Mouse (Mus musculus): ENCODE data around the gene Prkd2. TPM values are rescaled to one million over a fixed set of nuclear protein-coding genes. Genes with fewer than 3 reads are reported as not detected.
A peak's percentile ranks its signal among the peaks of the same experiment; 100 is the strongest.

Gene Prkd2
- polyA plus RNA-seq (2014; fragmentation: Nextera tagmentation; extraction: Ambion mirVana), result 11.2 and 12.5 TPM in 2 replicates

DNA sequence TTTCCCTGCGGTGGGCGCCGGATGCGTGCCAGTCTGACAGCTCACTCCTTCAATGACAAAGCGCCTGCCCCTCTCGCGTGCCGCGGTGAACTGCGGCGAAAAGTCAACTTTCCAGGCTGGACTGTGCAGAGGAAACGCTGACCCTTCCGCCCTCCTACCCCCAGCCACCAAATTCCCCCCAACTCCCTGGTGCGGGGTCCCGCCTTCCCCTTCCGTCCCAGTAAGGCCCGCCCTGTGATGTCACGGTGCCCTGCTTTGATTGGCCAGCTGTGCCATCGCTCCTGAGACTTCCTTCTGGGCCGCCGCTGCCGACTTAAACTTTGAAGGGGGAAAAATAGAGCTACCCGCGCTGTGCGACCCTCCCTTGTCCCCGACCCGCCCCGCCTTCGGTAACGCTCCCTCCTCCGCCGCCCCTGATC, at the start of gene Prkd2:
Prkd2 (plus strand) TSS at position 258 of the 419 bp plus-strand sequence.
- peaks cover 48% of the 10 kb centered on the region for H3K36me3 ChIP-seq (ENCODE audit: control insufficient read depth, insufficient read depth, low read length)
- H3K4me2 ChIP-seq (ENCODE audit: low read length), result peak within 1 kb of the TSS; percentile 97
- ATAC-seq (ENCODE audit: insufficient number of reproducible peaks, insufficient read depth, low FRiP score, low read depth), result peak; percentile 81
- peak within 1 kb of the TSS; percentile 88 for H3K9ac ChIP-seq (ENCODE audit: low read length)
- WGBS, result under 1% methylated on average over 32 of the region's 32 CpGs
- H3K27ac ChIP-seq (replicated peaks in 1 of 2; ENCODE audit: control insufficient read depth in 1 of 2, insufficient read depth in 1 of 2, low read depth in 2 of 2, low read length in 2 of 2), result peak within 1 kb of the TSS; percentile 74 to 87
- H3K4me1 ChIP-seq (ENCODE audit: control insufficient read depth in 2 of 2, insufficient read depth in 2 of 2, low read length in 2 of 2), result peaks cover 17 to 23% of the 10 kb centered on the region in 2 experiments
- no peaks in the 10 kb centered on the region for H3K9me3 ChIP-seq (ENCODE audit: control insufficient read depth, low read length)
- H3K27me3 ChIP-seq (ENCODE audit: control insufficient read depth, insufficient read depth, low read length), result no peaks in the 10 kb centered on the region
- H3K4me3 ChIP-seq (ENCODE audit: control insufficient read depth in 1 of 2, insufficient read depth in 1 of 2, low read depth in 1 of 2, low read length in 2 of 2), result peak within 1 kb of the TSS; percentile 60 to 74

DNA sequence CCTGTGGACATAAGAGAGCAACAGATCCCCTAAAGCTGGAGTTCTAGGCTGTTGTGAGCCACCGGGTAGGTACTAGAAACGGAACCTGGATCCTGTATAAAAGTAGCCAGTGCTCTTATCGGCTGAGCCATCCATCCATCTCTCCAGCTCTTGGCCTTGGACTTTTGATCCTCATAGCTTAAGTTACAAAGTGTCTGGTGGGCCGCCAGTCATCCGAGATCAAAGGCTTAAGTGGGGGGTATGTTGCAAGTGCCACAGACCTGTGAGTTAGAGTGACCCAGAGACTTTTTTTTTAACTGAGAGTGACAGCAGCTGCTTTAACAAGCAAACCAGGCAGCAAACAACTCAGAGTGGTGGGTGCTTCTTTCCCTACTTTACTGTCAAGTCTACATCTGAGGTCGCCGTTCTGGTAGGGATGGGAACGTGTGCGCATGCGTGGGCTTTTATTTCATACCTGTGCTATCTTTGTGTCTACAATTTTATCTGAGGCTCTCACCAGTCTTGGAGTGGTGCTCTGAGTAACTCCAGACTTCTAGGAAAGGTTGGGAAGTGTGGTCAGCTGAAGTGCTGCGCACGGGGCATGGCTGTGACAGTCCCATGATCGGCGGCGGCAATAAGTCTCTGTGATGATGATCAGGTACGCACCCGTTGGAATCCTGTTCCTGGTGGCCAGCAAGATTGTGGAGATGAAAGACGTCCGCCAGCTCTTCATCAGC, 49.5 kb upstream of the Prkd2 start:
- Histone ChIP-seq H3K4me3 (ENCODE audit: control insufficient read depth in 1 of 2, insufficient read depth in 1 of 2, low read depth in 1 of 2, low read length in 2 of 2) (peak overlapping the region; percentile 10 to 25), H3K27ac (replicated peaks in 1 of 2; ENCODE audit: control insufficient read depth in 1 of 2, insufficient read depth in 1 of 2, low read depth in 2 of 2, low read length in 2 of 2) (peak overlapping the region; percentile 10 to 61; a peak in 3 of 4 replicates), H3K4me2 (ENCODE audit: low read length) (peak overlapping the region; percentile 58), H3K36me3 (ENCODE audit: control insufficient read depth, insufficient read depth, low read length) (peaks cover 46% of the 10 kb centered on the region), H3K4me1 (ENCODE audit: control insufficient read depth in 2 of 2, insufficient read depth in 2 of 2, low read length in 2 of 2) (peaks cover 4 to 18% of the 10 kb centered on the region in 2 experiments), H3K27me3 (ENCODE audit: control insufficient read depth, insufficient read depth, low read length) (no peaks in the 10 kb centered on the region), H3K9ac (ENCODE audit: low read length) (peak overlapping the region; percentile 55), H3K9me3 (ENCODE audit: control insufficient read depth, low read length) (no peaks in the 10 kb centered on the region)
- 35% methylated on average over 19 of the region's 19 CpGs for WGBS
- ATAC-seq (ENCODE audit: insufficient number of reproducible peaks, insufficient read depth, low FRiP score, low read depth), result 0 out of 2 replicates have a peak, but pooled peaks have one; percentile 53

DNA sequence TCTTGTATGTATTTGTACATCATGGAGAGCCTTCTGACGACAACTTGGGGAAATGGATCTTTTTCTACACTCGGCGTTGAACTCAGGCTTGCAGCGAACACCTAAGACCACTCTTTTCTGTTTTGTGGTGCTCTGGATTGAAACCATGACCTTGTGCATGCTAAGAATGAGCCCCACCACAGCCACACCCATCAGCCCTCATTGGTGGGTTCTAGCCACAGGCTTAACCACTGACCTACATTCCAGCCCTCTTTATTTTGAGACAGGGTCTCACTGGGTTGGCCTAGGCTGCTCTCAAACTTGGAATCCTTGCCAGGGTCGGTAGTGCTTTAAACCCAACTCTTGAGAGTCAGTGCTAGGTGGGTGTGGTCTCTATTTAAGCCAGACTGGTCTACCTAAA, 47.8 kb upstream of the Prkd2 start:
- H3K4me3 ChIP-seq (ENCODE audit: control insufficient read depth in 1 of 2, insufficient read depth in 1 of 2, low read depth in 1 of 2, low read length in 2 of 2), result no peak overlapping the region
- 86% methylated on average over 5 of the region's 5 CpGs for WGBS
- H3K27me3 ChIP-seq (ENCODE audit: control insufficient read depth, insufficient read depth, low read length), result no peaks in the 10 kb centered on the region
- ATAC-seq (ENCODE audit: insufficient number of reproducible peaks, insufficient read depth, low FRiP score, low read depth), result no peak
- H3K4me2 ChIP-seq (ENCODE audit: low read length), result no peak overlapping the region
- peaks cover 4 to 18% of the 10 kb centered on the region in 2 experiments for H3K4me1 ChIP-seq (ENCODE audit: control insufficient read depth in 2 of 2, insufficient read depth in 2 of 2, low read length in 2 of 2)
- no peak overlapping the region for H3K27ac ChIP-seq (replicated peaks in 1 of 2; ENCODE audit: control insufficient read depth in 1 of 2, insufficient read depth in 1 of 2, low read depth in 2 of 2, low read length in 2 of 2)
- peaks cover 45% of the 10 kb centered on the region for H3K36me3 ChIP-seq (ENCODE audit: control insufficient read depth, insufficient read depth, low read length)
- no peaks in the 10 kb centered on the region for H3K9me3 ChIP-seq (ENCODE audit: control insufficient read depth, low read length)
- H3K9ac ChIP-seq (ENCODE audit: low read length), result no peak overlapping the region

GRCm38 (mm10) chr7:16804409-16805028, 38.2 kb upstream of the Prkd2 start:
- Histone ChIP-seq H3K9ac (ENCODE audit: low read length) (no peak overlapping the region), H3K27ac (replicated peaks in 1 of 2; ENCODE audit: control insufficient read depth in 1 of 2, insufficient read depth in 1 of 2, low read depth in 2 of 2, low read length in 2 of 2) (no peak overlapping the region), H3K27me3 (ENCODE audit: control insufficient read depth, insufficient read depth, low read length) (no peaks in the 10 kb centered on the region), H3K36me3 (ENCODE audit: control insufficient read depth, insufficient read depth, low read length) (peaks cover 26% of the 10 kb centered on the region), H3K9me3 (ENCODE audit: control insufficient read depth, low read length) (no peaks in the 10 kb centered on the region), H3K4me1 (ENCODE audit: control insufficient read depth in 2 of 2, insufficient read depth in 2 of 2, low read length in 2 of 2) (no peaks in the 10 kb centered on the region), H3K4me3 (ENCODE audit: control insufficient read depth in 1 of 2, insufficient read depth in 1 of 2, low read depth in 1 of 2, low read length in 2 of 2) (no peak overlapping the region), H3K4me2 (ENCODE audit: low read length) (no peak overlapping the region)
- WGBS, result 35% methylated on average over 8 of the region's 8 CpGs
- ATAC-seq (ENCODE audit: insufficient number of reproducible peaks, insufficient read depth, low FRiP score, low read depth), result peak; percentile 52; the same call in 1 of the 2 replicates

GRCm38 (mm10) chr7:16807936-16808335, 34.8 kb upstream of the Prkd2 start:
- Histone ChIP-seq H3K27ac (replicated peaks in 1 of 2; ENCODE audit: control insufficient read depth in 1 of 2, insufficient read depth in 1 of 2, low read depth in 2 of 2, low read length in 2 of 2) (no peak overlapping the region), H3K9me3 (ENCODE audit: control insufficient read depth, low read length) (no peaks in the 10 kb centered on the region), H3K4me1 (ENCODE audit: control insufficient read depth in 2 of 2, insufficient read depth in 2 of 2, low read length in 2 of 2) (peaks cover 5 to 11% of the 10 kb centered on the region in 2 experiments), H3K9ac (ENCODE audit: low read length) (no peak overlapping the region), H3K4me2 (ENCODE audit: low read length) (no peak overlapping the region), H3K27me3 (ENCODE audit: control insufficient read depth, insufficient read depth, low read length) (peaks cover 15% of the 10 kb centered on the region), H3K36me3 (ENCODE audit: control insufficient read depth, insufficient read depth, low read length) (peaks cover 42% of the 10 kb centered on the region), H3K4me3 (ENCODE audit: control insufficient read depth in 1 of 2, insufficient read depth in 1 of 2, low read depth in 1 of 2, low read length in 2 of 2) (no peak overlapping the region)
- ATAC-seq (ENCODE audit: insufficient number of reproducible peaks, insufficient read depth, low FRiP score, low read depth), result no peak
- WGBS, result 86% methylated on average over 9 of the region's 9 CpGs

DNA sequence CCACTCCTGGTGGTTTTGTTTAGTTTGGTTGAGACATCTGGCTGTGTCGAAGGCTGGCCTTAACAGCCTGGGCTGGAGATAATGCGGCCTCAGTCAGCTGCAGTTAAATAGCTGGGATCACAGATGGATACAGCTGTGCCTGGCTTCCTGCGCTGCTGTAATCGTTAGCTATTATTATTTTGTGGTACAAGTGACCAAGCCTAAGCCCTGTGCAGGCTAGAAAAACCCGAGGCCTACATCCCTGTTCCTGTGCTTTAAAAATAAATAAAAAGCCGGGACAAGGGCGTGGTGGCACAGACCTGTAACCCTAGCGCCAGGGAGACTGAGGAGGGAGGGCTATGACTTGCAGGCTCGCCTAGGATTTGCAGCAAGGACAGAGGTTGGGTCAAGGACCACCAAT, 34.1 kb upstream of the Prkd2 start:
- no peaks in the 10 kb centered on the region for H3K9me3 ChIP-seq (ENCODE audit: control insufficient read depth, low read length)
- no peak overlapping the region for H3K27ac ChIP-seq (replicated peaks in 1 of 2; ENCODE audit: control insufficient read depth in 1 of 2, insufficient read depth in 1 of 2, low read depth in 2 of 2, low read length in 2 of 2)
- H3K4me2 ChIP-seq (ENCODE audit: low read length), result no peak overlapping the region
- no peak overlapping the region for H3K9ac ChIP-seq (ENCODE audit: low read length)
- WGBS, result 88% methylated on average over 9 of the region's 9 CpGs
- H3K4me1 ChIP-seq (ENCODE audit: control insufficient read depth in 2 of 2, insufficient read depth in 2 of 2, low read length in 2 of 2), result peaks cover 5 to 11% of the 10 kb centered on the region in 2 experiments
- no peak overlapping the region for H3K4me3 ChIP-seq (ENCODE audit: control insufficient read depth in 1 of 2, insufficient read depth in 1 of 2, low read depth in 1 of 2, low read length in 2 of 2)
- H3K27me3 ChIP-seq (ENCODE audit: control insufficient read depth, insufficient read depth, low read length), result peaks cover 15% of the 10 kb centered on the region
- ATAC-seq (ENCODE audit: insufficient number of reproducible peaks, insufficient read depth, low FRiP score, low read depth), result no peak
- peaks cover 48% of the 10 kb centered on the region for H3K36me3 ChIP-seq (ENCODE audit: control insufficient read depth, insufficient read depth, low read length)

- Histone ChIP-seq H3K9ac (ENCODE audit: low read length) (no peak overlapping the region), H3K27ac (replicated peaks in 1 of 2; ENCODE audit: control insufficient read depth in 1 of 2, insufficient read depth in 1 of 2, low read depth in 2 of 2, low read length in 2 of 2) (no peak overlapping the region), H3K4me2 (ENCODE audit: low read length) (no peak overlapping the region), H3K4me3 (ENCODE audit: control insufficient read depth in 1 of 2, insufficient read depth in 1 of 2, low read depth in 1 of 2, low read length in 2 of 2) (no peak overlapping the region), H3K27me3 (ENCODE audit: control insufficient read depth, insufficient read depth, low read length) (peaks cover 15% of the 10 kb centered on the region), H3K36me3 (ENCODE audit: control insufficient read depth, insufficient read depth, low read length) (peaks cover 59% of the 10 kb centered on the region), H3K4me1 (ENCODE audit: control insufficient read depth in 2 of 2, insufficient read depth in 2 of 2, low read length in 2 of 2) (peaks cover 5 to 11% of the 10 kb centered on the region in 2 experiments), H3K9me3 (ENCODE audit: control insufficient read depth, low read length) (no peaks in the 10 kb centered on the region)
- no peak; the same call in 1 of the 2 replicates for ATAC-seq (ENCODE audit: insufficient number of reproducible peaks, insufficient read depth, low FRiP score, low read depth)
- 26% methylated on average over 10 of the region's 10 CpGs for WGBS
Observed at GRCm38 (mm10) chr7:16809739-16810138, 33.0 kb upstream of the Prkd2 start.

Data from heart, embryonic 14.5 days (tissue).